Mouse (Mus musculus) left cerebral cortex, postnatal 25 days (tissue): ENCODE measurements around the gene Spata3. TPM values are rescaled to one million over a fixed set of nuclear protein-coding genes. Genes with fewer than 3 reads are reported as not detected.
"Not testable (repeated sequence)": the region's sequence is repeated elsewhere in the genome, so short reads cannot be mapped to it uniquely, and the experiment has no call there.

Source experiments
- DNase-seq, 2 experiments: peaks; one replicate each; pipeline ENCODE4 v3.0.0; 2022; ENCODE audit warnings: low spot score in 2 of 2, mixed read lengths in 1 of 2
- intact Hi-C: fragments of 180-260 bp; cut with DNase I; formaldehyde crosslinking; loops from one replicate; pipeline ENCODE4 v1.15.1; 2025
- total RNA-seq, 2 experiments: library from RNA; stranded (reverse); gene quantifications; 2 replicates each; pipeline ENCODE4 v1.2.3; 2021

Gene Spata3
- total RNA-seq = under 1 TPM; 0.41 to 0.57 TPM

- intact Hi-C loops = no loop called here
These were observed at the start of gene Spata3 for GRCm38 (mm10) chr1:86016516-86016915. Gene Spata3 (plus strand): TSS chr1:86016816.

GRCm38 (mm10) chr1:85969081-85969480 is 47.5 kb upstream of the Spata3 start:
- intact Hi-C loops = no loop called here
- no peak for DNase-seq

More at GRCm38 (mm10) chr1:86016516-86016915, at the start of gene Spata3:
- no peak for DNase-seq

GRCm38 (mm10) chr1:85969519-85969918 is 47.1 kb upstream of the Spata3 start:
- DNase-seq = peak in 1 of 2 experiments; percentile 43
- intact Hi-C loops = no loop called here

- no peak for DNase-seq
- intact Hi-C loops = no loop called here
These were observed 45.5 kb upstream of the Spata3 start for GRCm38 (mm10) chr1:85971070-85971469.

- intact Hi-C loops = no loop called here
- DNase-seq = no peak
These were observed 44.3 kb upstream of the Spata3 start for GRCm38 (mm10) chr1:85972341-85972740.

GRCm38 (mm10) chr1:85973468-85973877 is 43.1 kb upstream of the Spata3 start:
- DNase-seq = no peak
- intact Hi-C loops = no loop called here

GRCm38 (mm10) chr1:85977709-85978108 is 38.9 kb upstream of the Spata3 start:
- intact Hi-C loops = no loop called here
- no peak for DNase-seq

GRCm38 (mm10) chr1:85981738-85982357 is 34.8 kb upstream of the Spata3 start:
- intact Hi-C loops = no loop called here
- DNase-seq = no peak

- DNase-seq = no peak
- intact Hi-C loops = no loop called here
These were observed 30.8 kb upstream of the Spata3 start for GRCm38 (mm10) chr1:85985784-85986183.

GRCm38 (mm10) chr1:85988351-85988750 is 28.3 kb upstream of the Spata3 start:
- DNase-seq = no peak
- intact Hi-C loops = no loop called here

GRCm38 (mm10) chr1:85988882-85989281 is 27.7 kb upstream of the Spata3 start:
- intact Hi-C loops, DNase-seq: not testable (repeated sequence)

GRCm38 (mm10) chr1:85992175-85992574 is 24.4 kb upstream of the Spata3 start:
- intact Hi-C loops = no loop called here
- no peak for DNase-seq

- intact Hi-C loops = no loop called here
These were observed 23.1 kb upstream of the Spata3 start for GRCm38 (mm10) chr1:85993541-85993940.

GRCm38 (mm10) chr1:85997221-85997620 is 19.4 kb upstream of the Spata3 start:
- intact Hi-C loops = no loop called here
- no peak for DNase-seq

More at GRCm38 (mm10) chr1:85993541-85993940, 23.1 kb upstream of the Spata3 start:
- DNase-seq = no peak

GRCm38 (mm10) chr1:85998012-85998411 is 18.6 kb upstream of the Spata3 start:
- intact Hi-C loops = no loop called here
- DNase-seq = no peak

GRCm38 (mm10) chr1:85999853-86000570 is 16.6 kb upstream of the Spata3 start:
- intact Hi-C loops = no loop called here
- DNase-seq = peak; percentile 47 to 60

- no peak for DNase-seq
- intact Hi-C loops = no loop called here
These were observed 11.1 kb upstream of the Spata3 start for GRCm38 (mm10) chr1:86005540-86005939.

- DNase-seq = no peak
- intact Hi-C loops = loop anchor here (1.0 kb wide), 1 partner anchor 110 kb away; no protein-coding TSS in a partner anchor
These were observed 10.6 kb upstream of the Spata3 start for GRCm38 (mm10) chr1:86006040-86006439.

- intact Hi-C loops = loop anchor here (1.0 to 2.0 kb wide), 2 partner anchors 73 to 154 kb away; no protein-coding TSS in a partner anchor
- DNase-seq = peak; percentile 88 to 94
These were observed 8.8 kb upstream of the Spata3 start for GRCm38 (mm10) chr1:86007778-86008177.

GRCm38 (mm10) chr1:86015758-86016157 is 858 bp upstream of the Spata3 start:
- DNase-seq, intact Hi-C loops: not testable (repeated sequence)
